Mouse (Mus musculus) right cerebral cortex, postnatal 25 days (tissue): ENCODE data around the gene Aif1l.

Experiments
- DNase-seq: peaks from one replicate; pipeline ENCODE4 v3.0.0; 2022

Aif1l gene

GRCm38 (mm10) chr2:32020229-32020628 is 70.3 kb downstream of the Aif1l start:
- no peak for DNase-seq
